Mouse (Mus musculus): ENCODE measurements at regions not wholly inside any gene's neighbourhood (a gene's known extent, or its start where the extent isn't known, plus 50 kb on each side); places are given as distances from the start of the nearest gene placed in this dataset.

DNA sequence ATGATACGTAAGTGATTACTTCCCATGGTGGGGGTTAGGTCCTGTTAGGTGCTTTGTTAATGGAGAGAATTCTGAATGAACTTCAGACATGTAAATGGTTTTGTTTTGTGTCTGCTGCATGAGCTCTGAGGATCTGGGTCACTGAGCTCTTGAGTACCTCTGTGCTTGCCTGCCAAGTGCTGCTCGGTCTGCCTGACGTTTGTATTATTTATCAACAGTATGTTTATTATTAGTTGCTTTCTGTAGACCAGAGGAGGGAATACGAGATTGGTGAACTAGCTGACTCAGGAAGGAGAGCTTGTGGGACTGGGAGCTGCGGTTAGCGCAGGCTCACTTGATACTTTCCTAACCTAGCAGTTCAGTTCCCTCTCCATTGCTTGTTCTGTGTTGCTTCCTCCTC lies 76.5 kb upstream of the Serp2 start:
- Histone ChIP-seq H3K27ac (ENCODE audit: insufficient read depth, low read depth, low read length, poor library complexity, severe bottlenecking) (no peak overlapping the region), H3K36me3 (ENCODE audit: control insufficient read depth, insufficient read depth, low read length, poor library complexity, severe bottlenecking) (no peaks in the 10 kb centered on the region), H3K4me3 (ENCODE audit: insufficient read depth in 1 of 2, low read depth in 1 of 2, low read length in 2 of 2, poor library complexity in 1 of 2, severe bottlenecking in 1 of 2) (no peak overlapping the region), H3K9ac (ENCODE audit: insufficient read depth, low read depth, low read length, poor library complexity, severe bottlenecking) (no peak overlapping the region), H3K9me3 (ENCODE audit: control insufficient read depth, insufficient read depth, low read depth, low read length) (no peaks in the 10 kb centered on the region), H3K4me1 (ENCODE audit: control insufficient read depth in 2 of 2, insufficient read depth in 2 of 2, low read length in 2 of 2, poor library complexity in 1 of 2) (peaks cover 13 to 32% of the 10 kb centered on the region in 2 experiments; a peak in 3 of 4 replicates)
- TF ChIP-seq ZC3H11A (IDR thresholded peaks at IDR 0.05; ENCODE audit: borderline replicate concordance, low read depth, low read length) (no peak), MAFK (IDR thresholded peaks at IDR 0.05; ENCODE audit: insufficient read depth, low read depth, low read length) (no peak), HCFC1 (IDR thresholded peaks at IDR 0.05; ENCODE audit: borderline replicate concordance, insufficient read depth, low read length) (no peak), CHD2 (IDR thresholded peaks at IDR 0.05; ENCODE audit: low read depth, low read length) (no peak), ZNF384 (IDR thresholded peaks at IDR 0.05; ENCODE audit: low read depth, low read length) (no peak)
- DNase-seq (ENCODE audit: low read depth, low spot score): no peak
- in situ Hi-C loops (cut with MboI; ENCODE audit: low sequenced_read_pairs in 2 of 2, unreplicated experiment in 2 of 2): no loop called here

DNA sequence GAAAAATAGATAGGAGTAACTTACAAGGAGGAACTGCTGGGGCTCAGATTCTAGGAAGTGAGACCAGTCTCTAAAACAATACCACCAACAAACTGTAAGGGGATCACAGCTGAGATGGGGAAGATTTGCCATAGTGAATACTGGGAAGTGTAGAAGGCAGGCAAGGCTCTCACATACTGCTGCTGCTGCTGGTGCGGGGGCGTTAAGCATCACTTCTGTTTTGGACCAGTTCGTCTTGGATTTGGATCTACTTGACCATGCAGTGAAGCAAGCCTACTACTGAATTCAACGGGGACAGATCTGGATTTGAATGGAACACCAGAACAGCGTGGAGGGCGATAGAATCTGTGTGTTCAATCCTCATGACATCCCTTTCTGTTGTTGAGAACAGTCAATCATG lies 76.1 kb upstream of the Serp2 start:
- H3K27ac ChIP-seq (ENCODE audit: insufficient read depth, low read depth, low read length, poor library complexity, severe bottlenecking): no peak overlapping the region
- peaks cover 13 to 32% of the 10 kb centered on the region in 2 experiments; a peak in 3 of 4 replicates for H3K4me1 ChIP-seq (ENCODE audit: control insufficient read depth in 2 of 2, insufficient read depth in 2 of 2, low read length in 2 of 2, poor library complexity in 1 of 2)
- no peak for TF ChIP-seq MAFK (IDR thresholded peaks at IDR 0.05; ENCODE audit: insufficient read depth, low read depth, low read length)
- TF ChIP-seq HCFC1 (IDR thresholded peaks at IDR 0.05; ENCODE audit: borderline replicate concordance, insufficient read depth, low read length): no peak
- no peak for TF ChIP-seq ZNF384 (IDR thresholded peaks at IDR 0.05; ENCODE audit: low read depth, low read length)
- no peak for TF ChIP-seq ZC3H11A (IDR thresholded peaks at IDR 0.05; ENCODE audit: borderline replicate concordance, low read depth, low read length)
- TF ChIP-seq CHD2 (IDR thresholded peaks at IDR 0.05; ENCODE audit: low read depth, low read length): no peak
- in situ Hi-C loops (cut with MboI; ENCODE audit: low sequenced_read_pairs in 2 of 2, unreplicated experiment in 2 of 2): no loop called here
- no peak overlapping the region for H3K4me3 ChIP-seq (ENCODE audit: insufficient read depth in 1 of 2, low read depth in 1 of 2, low read length in 2 of 2, poor library complexity in 1 of 2, severe bottlenecking in 1 of 2)
- no peak overlapping the region for H3K9ac ChIP-seq (ENCODE audit: insufficient read depth, low read depth, low read length, poor library complexity, severe bottlenecking)
- DNase-seq (ENCODE audit: low read depth, low spot score): no peak
- no peaks in the 10 kb centered on the region for H3K9me3 ChIP-seq (ENCODE audit: control insufficient read depth, insufficient read depth, low read depth, low read length)
- no peaks in the 10 kb centered on the region for H3K36me3 ChIP-seq (ENCODE audit: control insufficient read depth, insufficient read depth, low read length, poor library complexity, severe bottlenecking)

GRCm38 (mm10) chr14:76631740-76632139 lies 75.1 kb upstream of the Serp2 start:
- TF ChIP-seq MAFK (IDR thresholded peaks at IDR 0.05; ENCODE audit: insufficient read depth, low read depth, low read length): no peak
- TF ChIP-seq CHD2 (IDR thresholded peaks at IDR 0.05; ENCODE audit: low read depth, low read length): no peak
- TF ChIP-seq ZNF384 (IDR thresholded peaks at IDR 0.05; ENCODE audit: low read depth, low read length): no peak
- no peak for TF ChIP-seq HCFC1 (IDR thresholded peaks at IDR 0.05; ENCODE audit: borderline replicate concordance, insufficient read depth, low read length)
- TF ChIP-seq ZC3H11A (IDR thresholded peaks at IDR 0.05; ENCODE audit: borderline replicate concordance, low read depth, low read length): no peak
- Histone ChIP-seq H3K9ac (ENCODE audit: insufficient read depth, low read depth, low read length, poor library complexity, severe bottlenecking) (no peak overlapping the region), H3K9me3 (ENCODE audit: control insufficient read depth, insufficient read depth, low read depth, low read length) (no peaks in the 10 kb centered on the region), H3K36me3 (ENCODE audit: control insufficient read depth, insufficient read depth, low read length, poor library complexity, severe bottlenecking) (no peaks in the 10 kb centered on the region), H3K27ac (ENCODE audit: insufficient read depth, low read depth, low read length, poor library complexity, severe bottlenecking) (no peak overlapping the region), H3K4me1 (ENCODE audit: control insufficient read depth in 2 of 2, insufficient read depth in 2 of 2, low read length in 2 of 2, poor library complexity in 1 of 2) (peaks cover 13 to 32% of the 10 kb centered on the region in 2 experiments), H3K4me3 (ENCODE audit: insufficient read depth in 1 of 2, low read depth in 1 of 2, low read length in 2 of 2, poor library complexity in 1 of 2, severe bottlenecking in 1 of 2) (no peak overlapping the region)
- in situ Hi-C loops (cut with MboI; ENCODE audit: low sequenced_read_pairs in 2 of 2, unreplicated experiment in 2 of 2): no loop called here
- no peak for DNase-seq (ENCODE audit: low read depth, low spot score)

- Histone ChIP-seq H3K4me1 (ENCODE audit: control insufficient read depth in 2 of 2, insufficient read depth in 2 of 2, low read length in 2 of 2, poor library complexity in 1 of 2) (peaks cover 14 to 32% of the 10 kb centered on the region in 2 experiments), H3K27ac (ENCODE audit: insufficient read depth, low read depth, low read length, poor library complexity, severe bottlenecking) (no peak overlapping the region), H3K4me3 (ENCODE audit: insufficient read depth in 1 of 2, low read depth in 1 of 2, low read length in 2 of 2, poor library complexity in 1 of 2, severe bottlenecking in 1 of 2) (no peak overlapping the region), H3K36me3 (ENCODE audit: control insufficient read depth, insufficient read depth, low read length, poor library complexity, severe bottlenecking) (no peaks in the 10 kb centered on the region), H3K9ac (ENCODE audit: insufficient read depth, low read depth, low read length, poor library complexity, severe bottlenecking) (no peak overlapping the region), H3K9me3 (ENCODE audit: control insufficient read depth, insufficient read depth, low read depth, low read length) (no peaks in the 10 kb centered on the region)
- TF ChIP-seq MAFK (IDR thresholded peaks at IDR 0.05; ENCODE audit: insufficient read depth, low read depth, low read length): no peak
- no peak for TF ChIP-seq ZNF384 (IDR thresholded peaks at IDR 0.05; ENCODE audit: low read depth, low read length)
- no peak for TF ChIP-seq HCFC1 (IDR thresholded peaks at IDR 0.05; ENCODE audit: borderline replicate concordance, insufficient read depth, low read length)
- TF ChIP-seq CHD2 (IDR thresholded peaks at IDR 0.05; ENCODE audit: low read depth, low read length): no peak
- TF ChIP-seq ZC3H11A (IDR thresholded peaks at IDR 0.05; ENCODE audit: borderline replicate concordance, low read depth, low read length): no peak
- no peak for DNase-seq (ENCODE audit: low read depth, low spot score)
- in situ Hi-C loops (cut with MboI; ENCODE audit: low sequenced_read_pairs in 2 of 2, unreplicated experiment in 2 of 2): no loop called here
Observed at GRCm38 (mm10) chr14:76631181-76631580, 74.5 kb upstream of the Serp2 start.
